Mouse (Mus musculus): ENCODE results near the gene Slc31a2. TPM values are rescaled to one million over a fixed set of nuclear protein-coding genes. Genes with fewer than 3 reads are reported as not detected.

The Slc31a2 gene
- total RNA-seq, 2 experiments from 2014 or later = 8.5 to 8.7 TPM

DNA sequence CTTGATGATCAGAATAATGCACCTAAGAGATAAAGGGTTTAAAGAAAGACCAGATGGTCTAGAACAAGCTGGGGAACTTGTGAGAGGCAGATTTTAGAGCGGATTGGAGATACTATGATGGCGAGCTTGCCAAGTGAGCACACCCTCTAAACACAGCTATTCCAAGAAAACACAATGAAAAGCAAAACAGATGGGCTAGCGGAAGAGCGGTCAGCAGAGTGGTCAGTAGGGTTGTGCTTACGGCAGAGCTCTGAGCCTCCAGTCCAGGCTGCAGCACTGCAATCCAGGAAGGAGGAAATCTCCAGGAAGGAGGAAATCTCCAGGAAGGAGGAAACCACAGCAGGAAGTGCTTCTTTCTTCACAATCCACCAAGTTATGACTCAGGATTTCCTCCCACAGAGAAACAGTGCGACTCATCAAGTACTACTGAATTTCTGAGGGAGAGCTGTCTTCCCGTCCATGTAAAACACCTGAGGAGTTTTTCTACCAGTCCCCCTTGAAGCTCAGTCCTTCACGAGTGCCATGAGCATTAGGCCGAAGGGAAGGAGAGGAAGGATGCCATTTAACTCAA, 51.4 kb downstream of the Slc31a2 start:
- no peak for DNase-seq (ENCODE audit: low spot score in 2 of 2)

DNA sequence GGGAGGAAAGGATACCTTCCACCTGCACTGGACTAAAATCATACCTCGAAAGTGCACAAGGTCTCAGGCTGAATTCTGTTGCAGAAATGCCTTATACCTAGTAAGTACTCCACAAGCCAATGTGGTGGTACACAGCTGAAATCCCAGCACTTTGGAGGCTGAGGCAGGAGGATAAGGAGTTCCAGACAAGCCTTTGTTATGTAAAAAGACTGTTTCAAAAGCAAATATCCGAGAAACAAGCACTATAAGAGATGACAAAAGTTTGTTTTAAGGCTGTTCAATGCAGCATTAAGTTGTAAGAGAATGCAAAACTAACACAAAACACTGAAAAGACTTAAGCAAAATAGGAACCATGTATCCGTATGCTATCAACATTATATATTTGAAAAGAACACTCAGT, 52.2 kb downstream of the Slc31a2 start:
- DNase-seq (ENCODE audit: low spot score in 2 of 2) = no peak

DNA sequence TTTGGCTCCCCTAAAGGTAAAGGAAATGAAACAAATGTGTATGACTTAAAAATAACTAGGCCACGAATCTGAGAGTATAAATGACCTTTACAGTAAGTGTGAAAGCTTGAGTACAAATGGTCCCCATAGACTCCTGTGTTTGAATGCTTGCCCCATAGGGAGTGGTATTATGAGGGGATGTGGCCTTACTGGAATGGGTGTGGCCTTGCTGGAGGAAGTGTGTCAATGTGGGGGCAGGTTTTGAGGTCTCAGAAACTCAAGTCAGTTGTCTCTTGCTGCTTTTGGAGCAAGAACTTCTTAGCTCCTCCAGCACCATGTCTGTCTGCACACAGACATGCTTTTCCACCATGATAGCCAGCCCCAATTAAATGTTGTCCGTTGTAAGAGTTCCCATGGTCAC, 54.1 kb downstream of the Slc31a2 start:
- DNase-seq (ENCODE audit: low spot score in 2 of 2) = no peak

DNA sequence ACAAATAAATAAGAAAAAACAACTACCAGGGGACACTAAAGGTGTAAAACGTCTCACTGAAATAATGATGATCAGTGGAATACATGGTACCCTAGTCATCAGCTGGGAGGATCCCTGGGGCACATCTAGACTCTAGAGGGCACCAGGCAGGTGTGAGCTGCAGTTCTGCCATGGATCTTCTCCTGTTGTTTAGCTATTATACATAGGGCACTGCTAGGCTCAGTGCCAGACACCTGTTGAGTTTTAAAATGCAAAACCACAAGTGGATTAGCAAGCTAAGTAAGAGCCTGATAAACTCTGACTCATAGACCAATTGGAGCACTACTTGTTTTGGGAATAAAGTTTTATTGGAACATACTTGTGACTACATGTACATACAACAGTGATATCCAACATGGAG, 55.9 kb downstream of the Slc31a2 start:
- DNase-seq (ENCODE audit: low spot score in 2 of 2) = no peak

DNA sequence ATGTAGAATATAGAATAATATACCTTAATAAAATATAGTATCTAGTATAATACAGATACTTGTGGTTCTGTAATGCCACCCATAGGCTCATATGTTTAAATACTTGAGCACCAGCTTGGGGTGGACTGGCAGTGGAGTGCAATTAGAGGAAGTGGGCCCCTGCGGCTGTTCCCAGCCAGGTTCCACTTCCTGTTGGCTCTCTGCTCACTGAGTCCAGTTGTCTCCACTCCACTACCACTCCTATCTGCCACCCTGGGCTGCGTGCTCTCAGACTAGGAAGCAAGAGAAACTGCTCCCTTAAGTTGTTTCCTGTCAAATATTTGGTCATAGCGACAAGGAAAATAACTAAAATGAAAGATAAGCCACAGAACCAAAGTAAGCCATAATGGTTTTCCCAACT, 60.3 kb downstream of the Slc31a2 start:
- DNase-seq (ENCODE audit: low spot score in 2 of 2) = no peak

DNA sequence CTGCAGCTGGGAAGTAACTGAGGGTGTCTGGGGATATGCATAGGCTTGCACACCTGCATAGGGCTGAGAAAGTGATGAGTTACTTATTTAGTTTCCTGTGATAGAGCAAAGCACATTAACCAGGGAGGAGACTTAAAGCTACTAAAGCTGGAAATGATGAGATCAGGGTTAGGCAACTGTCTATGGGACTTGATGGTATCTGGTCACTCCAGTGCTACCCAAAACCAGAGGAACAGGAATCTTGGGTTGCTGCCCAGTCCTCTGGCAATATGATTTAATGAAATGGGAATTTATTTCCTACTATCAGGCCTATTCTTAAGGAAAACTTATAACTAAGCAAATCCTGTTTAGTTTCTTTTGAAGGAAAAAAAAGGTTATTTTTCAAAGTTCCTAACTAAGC, 63.7 kb downstream of the Slc31a2 start:
- DNase-seq (ENCODE audit: low spot score in 2 of 2) = no peak

DNA sequence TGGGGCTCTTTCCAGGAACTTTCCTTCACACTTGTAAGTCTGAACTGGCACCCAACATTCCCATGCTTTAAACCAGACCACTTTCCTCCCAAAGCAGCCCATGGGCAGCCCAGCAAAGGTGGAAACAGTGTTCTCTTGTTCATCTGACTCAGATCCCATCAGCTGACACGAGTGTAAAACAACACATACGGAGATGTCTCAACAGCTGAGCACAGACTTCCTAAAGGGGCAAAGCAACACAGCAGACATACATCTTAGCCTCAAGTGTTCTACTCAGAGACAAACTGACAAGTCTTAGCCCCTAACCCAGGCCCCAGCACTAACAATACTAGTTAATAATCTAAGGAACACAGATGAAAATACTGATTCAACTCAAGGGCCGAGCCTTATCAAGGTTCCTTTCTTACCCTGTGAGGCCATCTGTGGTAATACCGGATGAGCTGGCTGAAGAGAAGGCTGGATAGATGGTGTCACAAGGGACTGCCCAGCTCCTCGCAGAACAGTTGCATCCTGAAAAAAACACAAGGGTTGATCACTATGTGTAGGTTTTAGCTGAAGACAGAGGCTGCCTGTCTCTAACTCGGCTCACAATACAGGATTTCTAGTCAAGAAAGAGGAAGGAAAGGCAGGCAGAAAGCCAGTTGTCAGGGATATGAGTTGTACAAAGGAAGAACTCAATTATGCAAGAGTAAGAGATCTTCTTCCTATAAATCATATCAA, 66.7 kb downstream of the Slc31a2 start:
- DNase-seq (ENCODE audit: low spot score in 2 of 2) = no peak

DNA sequence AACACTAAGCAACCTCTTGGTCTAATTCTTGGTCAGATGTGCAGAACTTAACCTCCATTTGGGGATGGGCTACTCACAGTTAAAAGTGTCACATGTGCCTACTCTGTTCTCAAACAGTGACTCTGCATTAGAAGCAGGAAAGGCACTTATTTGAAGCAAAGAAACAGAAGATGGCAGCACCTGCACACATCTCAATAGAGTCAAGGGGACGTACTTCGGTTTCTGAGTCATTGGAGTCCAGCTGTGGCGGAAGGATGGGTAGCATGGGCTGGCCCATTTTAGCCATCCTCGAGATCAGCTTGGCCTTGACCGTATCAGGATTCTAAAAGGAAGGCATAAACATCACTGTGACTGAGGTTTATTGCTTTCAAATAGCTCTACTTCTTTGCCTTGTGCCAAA, 69.6 kb downstream of the Slc31a2 start:
- no peak for DNase-seq (ENCODE audit: low spot score in 2 of 2)

DNA sequence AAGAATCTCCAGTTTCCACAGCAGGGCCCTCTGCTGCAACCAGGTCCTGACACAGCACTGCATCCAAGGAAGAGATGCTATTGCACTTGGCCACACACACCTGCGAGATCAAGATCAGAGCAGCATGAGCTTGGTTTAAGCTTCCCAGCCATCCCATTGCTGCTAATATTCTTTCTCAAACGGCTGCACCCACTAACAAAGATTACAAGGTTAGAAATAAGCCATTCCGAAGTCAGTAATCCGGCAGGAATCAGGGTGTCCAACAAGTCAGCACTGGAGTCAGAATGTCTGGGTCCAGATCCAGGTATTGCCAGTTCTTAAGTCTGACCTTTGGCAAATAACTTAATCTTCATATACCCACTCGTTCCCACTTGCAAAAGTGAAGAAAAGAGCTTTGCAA, 76.2 kb downstream of the Slc31a2 start:
- no peak for DNase-seq (ENCODE audit: low spot score in 2 of 2)

DNA sequence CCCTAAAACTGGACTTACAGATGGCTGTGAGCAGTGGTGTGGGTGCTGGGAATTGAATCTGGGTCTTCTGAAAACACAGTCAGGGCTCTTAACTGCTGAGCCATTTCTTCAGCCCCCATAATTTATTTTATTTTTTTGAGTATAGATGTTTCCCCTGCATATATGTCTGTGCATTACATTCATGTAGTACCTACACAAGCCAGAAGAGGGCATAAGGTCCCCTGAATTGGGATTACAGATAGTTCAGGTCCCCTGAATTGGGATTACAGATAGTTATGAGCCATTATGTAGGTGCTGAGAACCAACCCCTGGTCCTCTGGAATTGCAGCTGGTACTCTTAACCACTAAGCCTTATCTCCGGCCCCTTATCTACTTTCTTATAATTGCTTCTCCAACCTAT, 81.6 kb downstream of the Slc31a2 start:
- no peak for DNase-seq (ENCODE audit: low spot score in 2 of 2)

DNA sequence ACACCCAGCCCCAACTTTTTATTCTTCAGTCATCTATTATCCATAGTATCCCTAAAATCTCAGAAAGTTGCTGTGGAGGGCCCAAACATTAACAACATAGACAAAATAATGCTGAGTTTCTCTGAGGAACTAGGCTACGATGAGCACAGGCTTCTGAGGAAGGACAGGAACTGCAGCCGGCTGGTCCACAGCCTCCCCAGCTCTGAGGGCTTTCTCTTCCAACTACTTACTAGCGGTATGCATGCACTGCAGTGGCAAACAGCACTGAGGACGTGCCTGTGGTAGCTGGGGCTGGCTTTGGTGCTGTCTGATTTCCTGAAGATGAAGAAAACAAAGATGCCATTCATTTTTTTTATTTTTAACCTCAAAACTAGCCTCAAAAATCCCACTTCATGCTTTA, 83.5 kb downstream of the Slc31a2 start:
- DNase-seq (ENCODE audit: low spot score in 2 of 2) = no peak

DNA sequence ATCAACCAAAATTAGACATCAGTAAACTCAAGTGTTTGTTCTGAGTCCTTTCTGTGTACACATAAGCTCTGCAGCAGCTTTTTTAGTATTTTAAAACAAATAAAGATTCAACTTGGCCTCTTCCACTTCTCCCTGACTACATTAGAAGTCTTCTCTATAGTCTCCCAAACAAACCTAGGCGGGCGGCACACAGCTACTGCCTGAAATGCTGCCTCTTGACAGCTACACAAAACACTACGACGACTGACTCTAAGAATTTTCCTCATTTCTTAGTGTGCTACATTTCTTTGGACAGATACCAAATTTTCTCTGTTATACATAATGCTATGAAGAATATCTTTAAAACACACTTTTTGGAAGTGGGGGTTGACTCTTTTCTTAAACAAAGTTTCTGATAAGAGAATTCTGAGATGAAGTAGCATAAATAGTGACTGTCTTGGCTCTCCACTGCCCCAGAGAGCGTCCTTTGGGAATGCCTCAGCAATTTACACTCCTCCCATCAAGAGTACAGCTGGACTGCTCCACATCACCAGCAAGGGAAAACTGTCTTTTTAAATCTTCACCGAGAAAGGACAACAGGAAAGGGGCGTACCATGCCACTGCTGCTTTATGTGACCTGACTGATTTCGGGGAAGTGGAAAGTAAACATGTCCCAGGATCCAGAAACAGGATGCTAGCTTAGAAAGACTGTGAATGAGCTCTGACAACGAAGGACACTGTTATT, 85.4 kb downstream of the Slc31a2 start:
- DNase-seq (ENCODE audit: low spot score in 2 of 2) = no peak

Other genes with a start within 250 kb of the Slc31a2 start
- gene Mup20, start 208.4 kb upstream of the Slc31a2 start, total RNA-seq (2021) = not detected
- not detected for gene Mup3, start 175.2 kb upstream of the Slc31a2 start, total RNA-seq (2021)
- gene Mup21, start 111.7 kb upstream of the Slc31a2 start, total RNA-seq (2021) = not detected
- 10 to 100 TPM; 21.4 to 21.7 TPM for gene Zfp37, start 31.5 kb upstream of the Slc31a2 start, total RNA-seq (2021)
- 10 to 100 TPM; 32.8 to 33.2 TPM for gene Fkbp15, start 98.0 kb downstream of the Slc31a2 start, total RNA-seq (2021)
- 10 to 100 TPM; 10.7 to 11.3 TPM for gene Slc31a1, start 98.2 kb downstream of the Slc31a2 start, total RNA-seq (2021)
- 10 to 100 TPM; 47.9 to 49.7 TPM for gene Cdc26, start 146.1 kb downstream of the Slc31a2 start, total RNA-seq (2021)
- gene Prpf4, start 146.2 kb downstream of the Slc31a2 start, total RNA-seq (2021) = 10 to 100 TPM; 13.0 to 14.2 TPM
- not detected for gene Rnf183, start 172.7 kb downstream of the Slc31a2 start, total RNA-seq (2021)
- gene Wdr31, start 208.3 kb downstream of the Slc31a2 start, total RNA-seq (2021) = 1 to 10 TPM; 8.5 to 8.7 TPM
- under 1 TPM; 0.28 to 0.40 TPM for gene Bspry, start 217.5 kb downstream of the Slc31a2 start, total RNA-seq (2021)
- gene Hdhd3, start 240.9 kb downstream of the Slc31a2 start, total RNA-seq (2021) = 1 to 10 TPM; 8.9 to 9.0 TPM

Data from left cerebral cortex, adult 18-20 months (tissue).